Mouse (Mus musculus) cerebellum, adult (tissue): Measurements from ENCODE around the gene Scyl2.

Experiments used
- ATAC-seq: cut with Nextera tagmentation; 2 replicates; pipeline ENCODE4 v1.9.2; 2017; ENCODE audit warnings: mild to moderate bottlenecking, moderate library complexity, mixed read lengths; ENCODE audit not compliant: insufficient number of reproducible peaks, low FRiP score, low TSS enrichment

Scyl2 gene

DNA sequence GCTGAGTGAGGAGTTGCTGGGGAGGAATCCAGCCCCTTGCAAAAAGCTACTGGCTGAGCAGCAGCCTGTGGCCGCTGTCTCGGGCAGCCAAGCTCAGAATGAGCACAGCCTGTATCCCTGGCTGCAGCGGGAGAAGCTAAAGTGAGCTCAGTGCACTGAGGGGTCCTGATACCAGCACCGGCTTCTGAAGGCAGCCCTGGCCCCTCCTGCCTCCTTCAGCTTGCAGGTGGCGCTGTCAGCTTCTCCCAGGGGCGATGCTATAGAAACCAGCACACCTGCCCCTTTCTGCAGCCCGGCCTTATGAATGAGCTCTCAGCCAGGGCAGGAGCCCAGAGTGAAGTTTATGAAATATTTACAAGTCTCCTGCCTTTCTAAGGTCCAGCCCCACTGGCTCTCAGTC, 65.0 kb downstream of the Scyl2 start, which contains the start of gene Slc17a8:
TSS of gene Slc17a8 (minus strand) at position 125 of the 400 bp plus-strand sequence.
- no peak for ATAC-seq

- no peak for ATAC-seq
Measured at GRCm38 (mm10) chr10:89599311-89599710, 86.8 kb downstream of the Scyl2 start.

DNA sequence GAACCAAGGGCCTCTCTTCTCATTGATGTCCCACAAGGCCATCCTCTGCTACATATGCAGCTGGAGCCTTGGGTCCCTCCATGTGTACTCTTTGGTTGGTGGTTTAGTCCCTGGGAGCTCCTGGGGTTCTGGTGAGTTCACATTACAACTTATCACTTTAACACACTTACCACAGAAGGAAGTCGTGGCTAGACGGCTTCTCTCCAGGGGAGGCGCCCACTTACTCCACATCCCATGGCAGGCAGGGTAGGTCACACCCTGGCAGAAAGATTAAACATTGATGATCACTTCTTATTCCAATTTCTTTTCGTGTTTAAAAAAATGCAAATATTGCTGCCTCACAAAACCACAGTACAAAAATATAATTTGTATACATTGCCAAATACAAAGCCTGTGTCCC, 88.8 kb downstream of the Scyl2 start:
- no peak for ATAC-seq

GRCm38 (mm10) chr10:89595935-89596334, 90.2 kb downstream of the Scyl2 start:
- ATAC-seq, result no peak

- no peak for ATAC-seq
Measured at GRCm38 (mm10) chr10:89595514-89595913, 90.6 kb downstream of the Scyl2 start.

GRCm38 (mm10) chr10:89594309-89594708, 91.8 kb downstream of the Scyl2 start:
- no peak for ATAC-seq

DNA sequence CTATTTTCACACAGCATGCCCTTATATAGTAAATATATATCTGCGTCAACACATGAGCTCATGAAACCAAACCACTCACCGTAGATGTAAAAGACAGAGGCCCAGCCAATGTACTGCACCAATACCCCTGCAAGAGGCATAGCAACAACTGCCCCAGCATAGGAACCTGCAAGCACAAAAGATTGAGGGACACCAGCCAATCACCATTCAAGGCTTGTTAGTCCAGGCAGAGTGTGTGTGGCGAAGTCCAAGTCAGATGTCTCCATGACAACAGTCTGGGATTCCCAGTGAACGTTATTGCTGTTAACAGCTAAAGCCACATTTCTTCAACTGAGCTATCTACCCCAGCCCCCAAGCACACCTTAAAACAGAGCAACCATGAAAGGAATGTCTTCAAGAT, 93.3 kb downstream of the Scyl2 start:
- no peak for ATAC-seq

GRCm38 (mm10) chr10:89589877-89590276, 96.2 kb downstream of the Scyl2 start:
- no peak for ATAC-seq
